Mouse (Mus musculus) ES-E14 (cell line): ENCODE measurements at regions not wholly inside any gene's neighbourhood (a gene's known extent, or its start where the extent isn't known, plus 50 kb on each side); places are given as distances from the start of the nearest gene placed in this dataset.
A peak's percentile ranks its signal among the peaks of the same experiment; 100 is the strongest.

Source experiments
- DNase-seq: peaks from one replicate; pipeline ENCODE4 v3.0.0-alpha.2; 2013; ENCODE audit warnings: low read depth, low spot score
- H3K27ac ChIP-seq: 2 replicates; pipeline ENCODE4 v1.5.1; 2012; ENCODE audit warnings: low read depth, mild to moderate bottlenecking, low read length, moderate library complexity, mixed read lengths; ENCODE audit not compliant: poor library complexity, insufficient read depth, severe bottlenecking
- H3K36me3 ChIP-seq: 2 replicates; pipeline ENCODE4 v1.6.1; 2012; ENCODE audit warnings: mild to moderate bottlenecking, low read length, moderate library complexity, mixed read lengths; ENCODE audit not compliant: control insufficient read depth, poor library complexity, insufficient read depth, severe bottlenecking
- H3K4me1 ChIP-seq, 2 experiments: fragments of 150-350 bp in 1 of 2; sonication (generic) in 1 of 2; 2 replicates each; pipeline ENCODE4 v1.6.1; 2012; ENCODE audit warnings: low read length in 2 of 2, mild to moderate bottlenecking in 1 of 2, mixed read lengths in 1 of 2; ENCODE audit not compliant: control insufficient read depth in 2 of 2, insufficient read depth in 2 of 2, poor library complexity in 1 of 2
- H3K4me3 ChIP-seq, 2 experiments: fragments of 150-350 bp in 1 of 2; sonication (generic) in 1 of 2; 2 replicates each; pipeline ENCODE4 v1.5.1; 2012; ENCODE audit warnings: low read length in 2 of 2, low read depth in 1 of 2, mild to moderate bottlenecking in 1 of 2, mixed read lengths in 1 of 2; ENCODE audit not compliant: insufficient read depth in 1 of 2, poor library complexity in 1 of 2, severe bottlenecking in 1 of 2
- H3K9ac ChIP-seq: 2 replicates; pipeline ENCODE4 v1.6.1; 2012; ENCODE audit warnings: low read depth, mild to moderate bottlenecking, low read length, mixed read lengths; ENCODE audit not compliant: poor library complexity, insufficient read depth, severe bottlenecking
- H3K9me3 ChIP-seq: fragments of 150-350 bp; sonication (generic); 2 replicates; pipeline ENCODE4 v1.6.1; 2012; ENCODE audit warnings: low read depth, mild to moderate bottlenecking, low read length; ENCODE audit not compliant: control insufficient read depth, insufficient read depth
- CHD2 ChIP-seq: IDR thresholded peaks from 2 replicates; pipeline ENCODE4 v1.6.1; 2014; ENCODE audit warnings: mild to moderate bottlenecking, low read depth, low read length, inconsistent platforms
- HCFC1 ChIP-seq: IDR thresholded peaks from 2 replicates; pipeline ENCODE4 v1.6.1; 2012; ENCODE audit warnings: low read length, inconsistent platforms, borderline replicate concordance; ENCODE audit not compliant: insufficient read depth
- MAFK ChIP-seq: IDR thresholded peaks from 2 replicates; pipeline ENCODE4 v1.6.1; 2014; ENCODE audit warnings: mild to moderate bottlenecking, low read depth, low read length, inconsistent platforms; ENCODE audit not compliant: insufficient read depth
- ZC3H11A ChIP-seq: IDR thresholded peaks from 2 replicates; pipeline ENCODE4 v1.6.1; 2012; ENCODE audit warnings: low read depth, mild to moderate bottlenecking, inconsistent platforms, low read length, borderline replicate concordance
- ZNF384 ChIP-seq: IDR thresholded peaks from 2 replicates; pipeline ENCODE4 v1.6.1; 2012; ENCODE audit warnings: low read depth, low read length, inconsistent platforms
- in situ Hi-C, 2 experiments: fragments of 600-800 bp; cut with MboI; formaldehyde crosslinking; loops; one replicate each; pipeline ENCODE4 v1.15.1; 2025; ENCODE audit warnings: low sequenced_read_pairs in 2 of 2, inconsistent platforms in 1 of 2; ENCODE audit not compliant: unreplicated experiment in 2 of 2

- no peaks in the 10 kb centered on the region for H3K36me3 ChIP-seq
- TF ChIP-seq MAFK, result no peak
- peak; percentile 79 for DNase-seq
- no peaks in the 10 kb centered on the region for H3K9me3 ChIP-seq
- H3K4me1 ChIP-seq, result peaks cover 0 to 6% of the 10 kb centered on the region in 2 experiments; a peak in 1 of 4 replicates
- H3K9ac ChIP-seq, result no peak overlapping the region
- H3K4me3 ChIP-seq, result peak overlapping the region in 1 of 2 experiments; percentile 9; a peak in 1 of 4 replicates
- in situ Hi-C loops, result no loop called here
- H3K27ac ChIP-seq, result no peak overlapping the region
Measured at GRCm38 (mm10) chr1:128472022-128472712, 55.0 kb upstream of the Dars start.

DNA sequence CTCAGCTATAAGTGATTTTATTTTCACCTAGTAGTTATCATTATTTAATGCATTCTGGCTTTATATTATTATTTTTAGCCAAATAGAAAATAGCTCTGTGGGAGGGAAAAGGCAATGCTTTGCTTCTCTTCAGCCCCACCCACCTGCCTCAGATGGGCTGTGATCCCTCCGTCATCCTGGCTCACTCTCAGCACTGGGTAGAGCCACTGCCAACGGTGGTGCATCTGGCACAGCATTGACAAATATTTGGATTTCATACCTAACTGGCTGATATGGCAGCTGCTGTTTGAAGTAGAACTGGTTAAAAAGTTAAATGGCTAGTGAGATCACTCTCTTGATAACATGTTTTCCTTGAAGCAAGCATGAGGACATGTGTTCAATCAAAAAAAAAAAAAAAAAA lies 53.6 kb upstream of the Dars start:
- H3K27ac ChIP-seq, result no peak overlapping the region
- H3K9me3 ChIP-seq, result no peaks in the 10 kb centered on the region
- no peak for DNase-seq
- H3K36me3 ChIP-seq, result no peaks in the 10 kb centered on the region
- TF ChIP-seq HCFC1 (no peak), ZC3H11A (no peak), ZNF384 (no peak), MAFK (no peak), CHD2 (no peak)
- in situ Hi-C loops, result no loop called here
- peaks cover 0 to 6% of the 10 kb centered on the region in 2 experiments; a peak in 1 of 4 replicates for H3K4me1 ChIP-seq
- H3K9ac ChIP-seq, result no peak overlapping the region
- H3K4me3 ChIP-seq, result no peak overlapping the region

- Histone ChIP-seq H3K36me3 (no peaks in the 10 kb centered on the region), H3K9me3 (no peaks in the 10 kb centered on the region), H3K27ac (no peak overlapping the region), H3K4me3 (no peak overlapping the region), H3K9ac (no peak overlapping the region), H3K4me1 (peaks cover 0 to 6% of the 10 kb centered on the region in 2 experiments; a peak in 1 of 4 replicates)
- DNase-seq, result no peak
- TF ChIP-seq HCFC1 (no peak), ZNF384 (no peak), ZC3H11A (no peak), MAFK (no peak), CHD2 (no peak)
- in situ Hi-C loops, result no loop called here
Measured at GRCm38 (mm10) chr1:128469054-128469453, 51.9 kb upstream of the Dars start.
